Mouse (Mus musculus) kidney, embryonic 15.5 days (tissue): ENCODE results near the gene S100a1. TPM values are rescaled to one million over a fixed set of nuclear protein-coding genes. Genes with fewer than 3 reads are reported as not detected.

ENCODE experiments used
- polyA plus RNA-seq: library from polyadenylated mRNA; unstranded; fragments of >200 nt; fragmentation: Nextera tagmentation; extraction: Ambion mirVana; gene quantifications from 2 replicates; pipeline ENCODE4 v1.2.1, GENCODE M21; 2015

The S100a1 gene
- polyA plus RNA-seq, 1 experiment from 2014 or later = 79.4 TPM

Other genes starting within 250 kb of the S100a1 start
- 3.9 and 4.1 TPM in 2 replicates for gene Dennd4b, start 249.2 kb downstream of the S100a1 start, polyA plus RNA-seq
- gene Gatad2b, start 221.2 kb downstream of the S100a1 start, polyA plus RNA-seq = 12.8 and 16.2 TPM in 2 replicates
- 15.4 and 17.3 TPM in 2 replicates for gene Slc27a3, start 124.5 kb downstream of the S100a1 start, polyA plus RNA-seq
- 32.9 and 38.1 TPM in 2 replicates for gene Ints3, start 80.8 kb downstream of the S100a1 start, polyA plus RNA-seq
- gene Npr1, start 48.5 kb downstream of the S100a1 start, polyA plus RNA-seq = 13.6 and 16.2 TPM in 2 replicates
- gene Ilf2, start 38.3 kb downstream of the S100a1 start, polyA plus RNA-seq = 236 and 238 TPM in 2 replicates
- gene Snapin, start 23.4 kb downstream of the S100a1 start, polyA plus RNA-seq = 69.9 and 70.6 TPM in 2 replicates
- gene Chtop, start 4.9 kb downstream of the S100a1 start, polyA plus RNA-seq = 149 and 152 TPM in 2 replicates
- 39.8 and 40.5 TPM in 2 replicates for gene S100a13, start within 50 bp of the S100a1 start, polyA plus RNA-seq
- 3.8 and 6.6 TPM in 2 replicates for gene S100a14, start 12.5 kb upstream of the S100a1 start, polyA plus RNA-seq
- 190 and 192 TPM in 2 replicates for gene S100a16, start 22.9 kb upstream of the S100a1 start, polyA plus RNA-seq
- gene S100a3, start 46.2 kb upstream of the S100a1 start, polyA plus RNA-seq = not detected in 2 replicates
- gene S100a2, start 75.9 kb upstream of the S100a1 start, polyA plus RNA-seq = not detected in 2 replicates
- not detected in 2 replicates for gene Gm42674, start 87.5 kb upstream of the S100a1 start, polyA plus RNA-seq
- gene S100a4, start 89.4 kb upstream of the S100a1 start, polyA plus RNA-seq = 4.2 and 6.4 TPM in 2 replicates
- 0.46 TPM in 1 of 2 replicates, not detected in the other for gene S100a5, start 94.1 kb upstream of the S100a1 start, polyA plus RNA-seq
- 168 and 169 TPM in 2 replicates for gene S100a6, start 98.5 kb upstream of the S100a1 start, polyA plus RNA-seq
- 0.16 and 0.17 TPM in 2 replicates for gene S100a7a, start 139.6 kb upstream of the S100a1 start, polyA plus RNA-seq
- 34.3 and 50.5 TPM in 2 replicates for gene S100a8, start 154.6 kb upstream of the S100a1 start, polyA plus RNA-seq
- 19.3 and 31.5 TPM in 2 replicates for gene S100a9, start 181.3 kb upstream of the S100a1 start, polyA plus RNA-seq
- not detected in 2 replicates for gene Pglyrp4, start 212.5 kb upstream of the S100a1 start, polyA plus RNA-seq